Mouse (Mus musculus) embryonic facial prominence, embryonic 15.5 days (tissue): ENCODE results near the gene Cnpy2. TPM values are rescaled to one million over a fixed set of nuclear protein-coding genes. Genes with fewer than 3 reads are reported as not detected.
"Not testable (repeated sequence)": the region's sequence is repeated elsewhere in the genome, so short reads cannot be mapped to it uniquely, and the experiment has no call there.

Source experiments
- ATAC-seq: fragments of 200-750 bp; cut with Nextera tagmentation; 2 replicates; pipeline ENCODE4 v1.8.0; 2017; ENCODE audit warnings: low read depth, moderate TSS enrichment; ENCODE audit not compliant: insufficient number of reproducible peaks, low FRiP score, low TSS enrichment
- H3K27ac ChIP-seq: fragments of 300-500 bp; sonication (generic); replicated peaks from 2 replicates; pipeline ENCODE4 v1.5.1; 2015; ENCODE audit warnings: mild to moderate bottlenecking, inconsistent platforms
- H3K27me3 ChIP-seq: fragments of 300-500 bp; sonication (generic); 2 replicates; pipeline ENCODE4 v1.6.1; 2015; ENCODE audit warnings: inconsistent platforms
- H3K36me3 ChIP-seq: fragments of 300-500 bp; sonication (generic); 2 replicates; pipeline ENCODE4 v1.6.1; 2015; ENCODE audit warnings: mild to moderate bottlenecking, inconsistent platforms
- H3K4me1 ChIP-seq: fragments of 300-500 bp; sonication (generic); 2 replicates; pipeline ENCODE4 v1.6.1; 2015; ENCODE audit warnings: inconsistent platforms
- H3K4me2 ChIP-seq: fragments of 300-500 bp; sonication (generic); replicated peaks from 2 replicates; pipeline ENCODE4 v1.6.1; 2015; ENCODE audit warnings: mild to moderate bottlenecking, inconsistent platforms
- H3K4me3 ChIP-seq: fragments of 300-500 bp; sonication (generic); replicated peaks from 2 replicates; pipeline ENCODE4 v1.5.1; 2015; ENCODE audit warnings: mild to moderate bottlenecking, inconsistent platforms
- H3K9ac ChIP-seq: fragments of 300-500 bp; sonication (generic); 2 replicates; pipeline ENCODE4 v1.6.1; 2015; ENCODE audit warnings: inconsistent platforms
- H3K9me3 ChIP-seq: fragments of 300-500 bp; sonication (generic); replicated peaks from 2 replicates; pipeline ENCODE4 v1.6.1; 2016; ENCODE audit warnings: inconsistent platforms
- WGBS: fragments of 180-500 bp; shearing (Covaris S2); methylation state at CpG from one replicate; pipeline ENCODE4 v1.1.7; 2015; 5-methylcytosine and 5-hydroxymethylcytosine counted together
- polyA plus RNA-seq: library from polyadenylated mRNA; unstranded; fragments of >200 nt; fragmentation: Nextera tagmentation; extraction: Ambion mirVana; gene quantifications from 2 replicates; pipeline ENCODE4 v1.2.1, GENCODE M21; 2015

Gene Cnpy2
- 319 and 363 TPM in 2 replicates for polyA plus RNA-seq

- ATAC-seq: peak; percentile 93
- WGBS: under 1% methylated on average over 40 of the region's 40 CpGs
- H3K36me3 ChIP-seq: peaks cover 54% of the 10 kb centered on the region
These were observed at the start of gene Cnpy2 for GRCm38 (mm10) chr10:128322141-128323108. Gene Cnpy2, plus strand, starts transcription at chr10:128322459.

GRCm38 (mm10) chr10:128272819-128273439 lies 49.3 kb upstream of the Cnpy2 start:
- H3K4me2 ChIP-seq, H3K27ac ChIP-seq, H3K9me3 ChIP-seq, H3K4me3 ChIP-seq, H3K4me1 ChIP-seq, H3K9ac ChIP-seq, ATAC-seq, H3K27me3 ChIP-seq: not testable (repeated sequence)
- H3K36me3 ChIP-seq: peaks cover 13% of the 10 kb centered on the region
- WGBS: 94% methylated on average over 4 of the region's 7 CpGs

More at GRCm38 (mm10) chr10:128322141-128323108, at the start of gene Cnpy2:
- no peaks in the 10 kb centered on the region for H3K27me3 ChIP-seq
- peak within 1 kb of the TSS; percentile 98 for H3K27ac ChIP-seq
- peaks cover 18% of the 10 kb centered on the region for H3K4me1 ChIP-seq
- peak within 1 kb of the TSS; percentile 99 for H3K9ac ChIP-seq
- H3K9me3 ChIP-seq: no peaks in the 10 kb centered on the region
- peak within 1 kb of the TSS; percentile 75 for H3K4me2 ChIP-seq
- peak within 1 kb of the TSS; percentile 90 for H3K4me3 ChIP-seq

GRCm38 (mm10) chr10:128275374-128275773 lies 46.9 kb upstream of the Cnpy2 start:
- peaks cover 27% of the 10 kb centered on the region for H3K36me3 ChIP-seq
- WGBS: 97% methylated on average over 1 of the region's 1 CpGs
- not testable (repeated sequence) for ATAC-seq, H3K4me2 ChIP-seq, H3K9ac ChIP-seq, H3K4me1 ChIP-seq, H3K9me3 ChIP-seq, H3K27me3 ChIP-seq, H3K27ac ChIP-seq, H3K4me3 ChIP-seq

- Histone ChIP-seq H3K4me1 (no peaks in the 10 kb centered on the region), H3K36me3 (peaks cover 52% of the 10 kb centered on the region), H3K27me3 (no peaks in the 10 kb centered on the region), H3K9me3 (no peaks in the 10 kb centered on the region), H3K9ac (no peak overlapping the region), H3K4me3 (no peak overlapping the region), H3K27ac (no peak overlapping the region), H3K4me2 (no peak overlapping the region)
- WGBS: 55% methylated on average over 6 of the region's 6 CpGs
- no peak for ATAC-seq
These were observed 44.1 kb upstream of the Cnpy2 start for GRCm38 (mm10) chr10:128278158-128278557.

GRCm38 (mm10) chr10:128280943-128281342 lies 41.3 kb upstream of the Cnpy2 start:
- Histone ChIP-seq H3K4me3 (no peak overlapping the region), H3K4me1 (no peaks in the 10 kb centered on the region), H3K27ac (no peak overlapping the region), H3K4me2 (no peak overlapping the region), H3K36me3 (peaks cover 71% of the 10 kb centered on the region), H3K9me3 (no peaks in the 10 kb centered on the region), H3K9ac (no peak overlapping the region), H3K27me3 (no peaks in the 10 kb centered on the region)
- ATAC-seq: no peak
- 85% methylated on average over 6 of the region's 6 CpGs for WGBS

- 92% methylated on average over 14 of the region's 14 CpGs for WGBS
- no peak overlapping the region for H3K4me3 ChIP-seq
- no peak overlapping the region for H3K27ac ChIP-seq
- peaks cover 73% of the 10 kb centered on the region for H3K36me3 ChIP-seq
- no peaks in the 10 kb centered on the region for H3K4me1 ChIP-seq
- no peaks in the 10 kb centered on the region for H3K27me3 ChIP-seq
- ATAC-seq: no peak
- no peak overlapping the region for H3K4me2 ChIP-seq
- H3K9ac ChIP-seq: no peak overlapping the region
- H3K9me3 ChIP-seq: no peaks in the 10 kb centered on the region
These were observed 40.6 kb upstream of the Cnpy2 start for GRCm38 (mm10) chr10:128281682-128282081.

- Histone ChIP-seq H3K27ac (no peak overlapping the region), H3K27me3 (no peaks in the 10 kb centered on the region), H3K9ac (no peak overlapping the region), H3K9me3 (no peaks in the 10 kb centered on the region), H3K4me1 (no peaks in the 10 kb centered on the region), H3K4me2 (no peak overlapping the region), H3K4me3 (no peak overlapping the region), H3K36me3 (peaks cover 72% of the 10 kb centered on the region)
- WGBS: 86% methylated on average over 20 of the region's 20 CpGs
- ATAC-seq: no peak
These were observed 39.3 kb upstream of the Cnpy2 start for GRCm38 (mm10) chr10:128282886-128283450.

- Histone ChIP-seq H3K4me3 (no peak overlapping the region), H3K36me3 (peaks cover 73% of the 10 kb centered on the region), H3K27ac (no peak overlapping the region), H3K4me2 (no peak overlapping the region), H3K4me1 (no peaks in the 10 kb centered on the region), H3K27me3 (no peaks in the 10 kb centered on the region), H3K9me3 (no peaks in the 10 kb centered on the region), H3K9ac (no peak overlapping the region)
- 60% methylated on average over 31 of the region's 31 CpGs for WGBS
- ATAC-seq: no peak
These were observed 38.4 kb upstream of the Cnpy2 start for GRCm38 (mm10) chr10:128283604-128284579.

GRCm38 (mm10) chr10:128290594-128290993 lies 31.7 kb upstream of the Cnpy2 start:
- not testable (repeated sequence) for H3K4me3 ChIP-seq, H3K4me1 ChIP-seq, H3K27me3 ChIP-seq, H3K27ac ChIP-seq, H3K4me2 ChIP-seq, H3K9me3 ChIP-seq, ATAC-seq, H3K9ac ChIP-seq
- H3K36me3 ChIP-seq: peaks cover 44% of the 10 kb centered on the region; the same call in 1 of the 2 replicates
- 75% methylated on average over 1 of the region's 1 CpGs for WGBS

GRCm38 (mm10) chr10:128296370-128297090 lies 25.7 kb upstream of the Cnpy2 start:
- WGBS: 78% methylated on average over 13 of the region's 13 CpGs
- Histone ChIP-seq H3K4me2 (no peak overlapping the region), H3K4me1 (no peaks in the 10 kb centered on the region), H3K9ac (no peak overlapping the region), H3K27me3 (no peaks in the 10 kb centered on the region), H3K9me3 (no peaks in the 10 kb centered on the region), H3K4me3 (no peak overlapping the region), H3K36me3 (peaks cover 13% of the 10 kb centered on the region; the same call in 1 of the 2 replicates), H3K27ac (no peak overlapping the region)
- ATAC-seq: no peak
